Mouse (Mus musculus) intestine, embryonic 16.5 days (tissue): Measurements from ENCODE around the gene Lrrc3c. TPM values are rescaled to one million over a fixed set of nuclear protein-coding genes. Genes with fewer than 3 reads are reported as not detected.

Experiments
- ATAC-seq: fragments of 200-750 bp; cut with Nextera tagmentation; 2 replicates; pipeline ENCODE4 v1.8.0; 2017; ENCODE audit warnings: moderate TSS enrichment, moderate library complexity
- H3K27ac ChIP-seq: fragments of 300-500 bp; sonication (generic); 2 replicates; pipeline ENCODE4 v1.5.1; 2014; ENCODE audit warnings: mild to moderate bottlenecking, low read length
- H3K27me3 ChIP-seq: fragments of 300-500 bp; sonication (generic); replicated peaks from 2 replicates; pipeline ENCODE4 v1.6.1; 2014; ENCODE audit warnings: low read length, control low read depth, mixed read lengths; ENCODE audit not compliant: control insufficient read depth, insufficient read depth
- H3K36me3 ChIP-seq: fragments of 300-500 bp; sonication (generic); 2 replicates; pipeline ENCODE4 v1.6.1; 2014; ENCODE audit warnings: low read length, control low read depth; ENCODE audit not compliant: control insufficient read depth, insufficient read depth
- H3K4me1 ChIP-seq: fragments of 300-500 bp; sonication (generic); 2 replicates; pipeline ENCODE4 v1.6.1; 2014; ENCODE audit warnings: low read length, control low read depth, mixed read lengths; ENCODE audit not compliant: control insufficient read depth, insufficient read depth
- H3K4me2 ChIP-seq: fragments of 300-500 bp; sonication (generic); 2 replicates; pipeline ENCODE4 v1.6.1; 2014; ENCODE audit warnings: low read depth, low read length, control low read depth
- H3K4me3 ChIP-seq: fragments of 300-500 bp; sonication (generic); 2 replicates; pipeline ENCODE4 v1.5.1; 2014; ENCODE audit warnings: mild to moderate bottlenecking, low read length
- H3K9ac ChIP-seq: fragments of 300-500 bp; sonication (generic); 2 replicates; pipeline ENCODE4 v1.6.1; 2014; ENCODE audit warnings: low read depth, low read length
- H3K9me3 ChIP-seq: fragments of 300-500 bp; sonication (generic); 2 replicates; pipeline ENCODE4 v1.6.1; 2016; ENCODE audit warnings: low read length, control low read depth; ENCODE audit not compliant: control insufficient read depth
- WGBS: fragments of 180-500 bp; shearing (Covaris S2); extraction: QIAGEN DNeasy Blood & Tissue Kit; methylation state at CpG from one replicate; pipeline ENCODE4 v1.1.7; 2014; 5-methylcytosine and 5-hydroxymethylcytosine counted together
- polyA plus RNA-seq: library from polyadenylated mRNA; unstranded; fragments of >200 nt; fragmentation: Nextera tagmentation; extraction: Ambion mirVana; gene quantifications from 2 replicates; pipeline ENCODE4 v1.2.1, GENCODE M21; 2015

Lrrc3c gene
- polyA plus RNA-seq, 1 experiment from 2014 or later, result not detected

- H3K36me3 ChIP-seq, result no peaks in the 10 kb centered on the region
Observed at GRCm38 (mm10) chr11:98563921-98564414, 34.1 kb upstream of the Lrrc3c start.

GRCm38 (mm10) chr11:98568326-98568725 is 29.8 kb upstream of the Lrrc3c start:
- Histone ChIP-seq H3K36me3 (no peaks in the 10 kb centered on the region), H3K4me1 (peaks cover 6% of the 10 kb centered on the region; the same call in 1 of the 2 replicates), H3K4me2 (no peak overlapping the region), H3K9ac (no peak overlapping the region), H3K4me3 (no peak overlapping the region), H3K27ac (no peak overlapping the region), H3K9me3 (no peaks in the 10 kb centered on the region), H3K27me3 (no peaks in the 10 kb centered on the region)
- no peak for ATAC-seq
- 87% methylated on average over 8 of the region's 8 CpGs for WGBS

More at GRCm38 (mm10) chr11:98563921-98564414, 34.1 kb upstream of the Lrrc3c start:
- Histone ChIP-seq H3K9ac (no peak overlapping the region), H3K27me3 (no peaks in the 10 kb centered on the region), H3K4me2 (no peak overlapping the region; the same call in 1 of the 2 replicates), H3K27ac (peak overlapping the region; percentile 73), H3K9me3 (no peaks in the 10 kb centered on the region), H3K4me3 (no peak overlapping the region), H3K4me1 (peaks cover 18% of the 10 kb centered on the region; the same call in 1 of the 2 replicates)
- WGBS, result 48% methylated on average over 13 of the region's 13 CpGs
- ATAC-seq, result peak; percentile 29; the same call in 1 of the 2 replicates

- no peak overlapping the region for H3K4me2 ChIP-seq
- H3K27me3 ChIP-seq, result no peaks in the 10 kb centered on the region
- H3K4me1 ChIP-seq, result peaks cover 3% of the 10 kb centered on the region; the same call in 1 of the 2 replicates
- H3K27ac ChIP-seq, result no peak overlapping the region
- WGBS, result 83% methylated on average over 6 of the region's 6 CpGs
- no peak for ATAC-seq
- no peak overlapping the region for H3K9ac ChIP-seq
- no peaks in the 10 kb centered on the region for H3K9me3 ChIP-seq
- H3K36me3 ChIP-seq, result no peaks in the 10 kb centered on the region
- no peak overlapping the region for H3K4me3 ChIP-seq
Observed at GRCm38 (mm10) chr11:98569461-98569860, 28.6 kb upstream of the Lrrc3c start.

- no peak overlapping the region for H3K27ac ChIP-seq
- H3K27me3 ChIP-seq, result no peaks in the 10 kb centered on the region
- H3K4me3 ChIP-seq, result no peak overlapping the region
- WGBS, result 92% methylated on average over 5 of the region's 5 CpGs
- no peak overlapping the region for H3K9ac ChIP-seq
- H3K36me3 ChIP-seq, result no peaks in the 10 kb centered on the region
- ATAC-seq, result no peak
- H3K9me3 ChIP-seq, result no peaks in the 10 kb centered on the region
- peaks cover 13% of the 10 kb centered on the region for H3K4me1 ChIP-seq
- H3K4me2 ChIP-seq, result no peak overlapping the region
Observed at GRCm38 (mm10) chr11:98577776-98578175, 20.3 kb upstream of the Lrrc3c start.

DNA sequence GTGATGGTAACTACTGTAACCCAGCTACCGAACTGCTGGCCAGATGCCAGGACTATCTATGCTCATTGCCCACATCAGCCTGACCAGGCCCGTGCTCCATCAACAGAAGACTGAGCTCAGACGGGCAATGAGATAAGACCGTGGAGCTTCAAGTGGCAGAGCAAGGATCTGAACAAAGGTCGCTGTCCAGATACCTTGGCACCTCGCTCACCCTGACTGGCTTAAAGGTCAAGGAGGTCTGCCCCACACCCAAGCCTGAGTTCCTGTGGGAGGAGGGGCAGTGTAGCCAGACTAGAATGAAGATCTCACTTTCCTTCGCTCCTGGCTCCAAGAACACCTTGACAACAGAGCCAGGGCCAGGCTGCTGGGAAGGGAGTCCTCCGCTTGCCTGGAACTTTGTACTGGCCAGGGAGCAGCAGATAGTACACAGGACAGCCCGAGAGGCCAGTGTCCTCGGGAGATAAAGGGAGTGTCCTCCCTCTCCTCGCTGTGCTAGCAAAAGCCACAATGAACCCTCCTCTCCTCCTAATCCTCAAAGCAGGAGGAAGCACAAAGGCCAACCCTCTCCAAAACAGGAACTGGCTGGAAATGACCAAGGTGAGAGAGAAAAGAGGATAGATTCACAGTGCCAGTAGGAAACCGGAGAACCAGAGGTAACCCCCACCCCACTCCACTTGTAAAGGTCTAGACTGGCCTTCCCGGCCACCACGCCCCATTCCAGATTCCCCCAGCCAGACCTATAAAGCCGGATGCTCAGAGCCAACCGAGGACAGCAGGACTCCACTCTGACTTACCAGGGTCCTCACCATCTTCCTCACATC is 17.6 kb upstream of the Lrrc3c start:
- 0 out of 2 replicates have a peak overlapping the region, but pooled peaks have one; percentile 7 for H3K4me2 ChIP-seq
- WGBS, result 56% methylated on average over 16 of the region's 16 CpGs
- peak overlapping the region; percentile 67 for H3K27ac ChIP-seq
- no peaks in the 10 kb centered on the region for H3K27me3 ChIP-seq
- no peak overlapping the region for H3K4me3 ChIP-seq
- peak; percentile 72 for ATAC-seq
- H3K4me1 ChIP-seq, result peaks cover 35% of the 10 kb centered on the region
- H3K36me3 ChIP-seq, result no peaks in the 10 kb centered on the region; the same call in 1 of the 2 replicates
- no peaks in the 10 kb centered on the region for H3K9me3 ChIP-seq
- H3K9ac ChIP-seq, result peak overlapping the region; percentile 12; the same call in 1 of the 2 replicates

DNA sequence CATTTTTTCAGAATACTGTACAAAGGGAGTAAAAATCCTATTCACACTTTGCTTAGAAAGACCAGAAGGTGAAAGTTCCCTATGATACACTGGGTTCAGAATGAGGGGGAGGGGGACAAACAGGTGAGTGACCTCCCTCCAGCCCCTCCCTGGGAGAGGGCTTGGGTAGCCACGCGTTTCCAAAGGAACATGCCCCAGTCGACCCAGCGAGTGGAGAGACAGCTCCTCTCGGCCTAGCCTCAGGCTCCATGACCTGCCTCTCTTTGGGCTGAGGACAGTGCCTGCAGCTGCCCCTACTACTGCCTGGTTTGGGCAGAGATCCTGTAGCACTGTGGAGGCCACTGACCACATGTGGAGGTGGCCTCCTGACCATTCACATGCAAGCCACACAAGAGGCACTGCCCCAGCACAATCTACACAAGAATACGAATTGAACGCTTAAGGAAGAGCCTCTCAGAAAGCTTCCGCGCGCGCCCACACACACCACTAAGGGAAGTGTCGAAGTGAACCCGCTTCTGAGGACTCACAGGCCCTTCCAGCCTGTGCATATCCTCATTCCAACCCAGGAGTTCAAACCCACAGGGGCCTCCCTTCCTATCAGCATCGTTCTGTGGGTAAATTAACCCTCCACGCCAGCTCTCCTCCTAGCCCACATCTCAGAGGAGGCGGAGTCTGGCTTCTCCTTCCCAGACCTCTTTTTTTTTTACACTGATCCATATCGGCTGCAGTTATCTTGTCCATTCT is 16.6 kb upstream of the Lrrc3c start:
- H3K4me2 ChIP-seq, result no peak overlapping the region
- WGBS, result 58% methylated on average over 17 of the region's 17 CpGs
- no peak overlapping the region for H3K4me3 ChIP-seq
- no peak overlapping the region for H3K9ac ChIP-seq
- H3K27ac ChIP-seq, result peak overlapping the region; percentile 67
- H3K27me3 ChIP-seq, result no peaks in the 10 kb centered on the region
- no peaks in the 10 kb centered on the region; the same call in 1 of the 2 replicates for H3K36me3 ChIP-seq
- no peak for ATAC-seq
- no peaks in the 10 kb centered on the region for H3K9me3 ChIP-seq
- H3K4me1 ChIP-seq, result peaks cover 44% of the 10 kb centered on the region

- Histone ChIP-seq H3K9me3 (no peaks in the 10 kb centered on the region), H3K9ac (no peak overlapping the region), H3K27ac (peak overlapping the region; percentile 27; the same call in 1 of the 2 replicates), H3K4me2 (no peak overlapping the region), H3K36me3 (no peaks in the 10 kb centered on the region; the same call in 1 of the 2 replicates), H3K27me3 (no peaks in the 10 kb centered on the region), H3K4me3 (no peak overlapping the region), H3K4me1 (peaks cover 44% of the 10 kb centered on the region)
- WGBS, result 78% methylated on average over 8 of the region's 8 CpGs
- ATAC-seq, result no peak
Observed at GRCm38 (mm10) chr11:98582030-98582388, 16.1 kb upstream of the Lrrc3c start.

DNA sequence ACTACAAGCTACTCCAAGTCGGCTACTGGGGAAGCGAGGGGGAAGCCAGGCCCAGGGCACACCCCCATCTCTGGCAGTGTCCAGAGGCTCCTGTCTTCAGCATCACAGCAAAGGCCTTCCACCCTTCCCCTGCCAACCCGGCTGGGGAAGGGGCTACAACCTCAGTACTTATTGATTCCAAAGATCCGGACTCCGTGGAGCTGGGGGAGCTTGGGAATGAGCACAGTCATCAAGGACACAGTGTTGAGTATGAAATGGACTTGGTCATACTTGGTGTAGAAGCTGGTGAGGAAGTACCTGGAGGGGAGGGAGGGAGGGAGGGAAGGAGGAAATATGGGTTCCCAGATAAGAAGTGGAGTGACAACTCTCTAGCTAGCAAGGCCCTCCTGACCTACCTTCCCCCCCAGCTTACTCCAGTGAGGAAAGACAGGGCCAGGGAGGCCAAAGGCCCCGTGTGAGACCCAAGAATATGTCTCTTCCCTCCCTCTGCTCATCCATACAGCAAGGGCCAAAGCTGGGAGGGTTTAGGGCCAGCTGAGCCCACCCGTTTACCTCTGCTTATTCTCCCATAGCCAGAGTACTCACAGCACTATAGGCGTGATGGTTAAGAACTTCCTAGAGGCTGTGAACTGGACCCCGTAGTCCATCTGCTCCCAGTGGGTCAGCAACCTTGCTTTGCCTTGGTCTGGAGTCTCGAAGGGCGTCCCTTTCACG is 15.4 kb upstream of the Lrrc3c start:
- peak; percentile 47 for ATAC-seq
- H3K4me3 ChIP-seq, result no peak overlapping the region
- no peak overlapping the region for H3K4me2 ChIP-seq
- H3K9me3 ChIP-seq, result no peaks in the 10 kb centered on the region
- H3K4me1 ChIP-seq, result peaks cover 47% of the 10 kb centered on the region
- H3K27me3 ChIP-seq, result no peaks in the 10 kb centered on the region
- no peak overlapping the region; the same call in 1 of the 2 replicates for H3K9ac ChIP-seq
- H3K27ac ChIP-seq, result peak overlapping the region; percentile 72
- H3K36me3 ChIP-seq, result no peaks in the 10 kb centered on the region; the same call in 1 of the 2 replicates
- WGBS, result 81% methylated on average over 12 of the region's 12 CpGs

- no peaks in the 10 kb centered on the region for H3K27me3 ChIP-seq
- H3K27ac ChIP-seq, result peak overlapping the region; percentile 72
- H3K36me3 ChIP-seq, result no peaks in the 10 kb centered on the region; the same call in 1 of the 2 replicates
- H3K4me3 ChIP-seq, result no peak overlapping the region
- peaks cover 50% of the 10 kb centered on the region for H3K4me1 ChIP-seq
- WGBS, result 85% methylated on average over 3 of the region's 3 CpGs
- no peaks in the 10 kb centered on the region for H3K9me3 ChIP-seq
- H3K4me2 ChIP-seq, result no peak overlapping the region
- H3K9ac ChIP-seq, result no peak overlapping the region; the same call in 1 of the 2 replicates
- ATAC-seq, result no peak
Observed at GRCm38 (mm10) chr11:98583265-98583552, 14.9 kb upstream of the Lrrc3c start.
